ENCODE assay signal across 8 mouse cellular contexts in genomic region chr8:70211726-70212111, GRCm38 (mm10). TPM values are rescaled to one million over a fixed set of nuclear protein-coding genes. Genes with fewer than 3 reads are reported as not detected.
DNase-seq lines count a peak whose midpoint lies in the region; ATAC-seq and TF ChIP-seq lines count a peak whose summit lies in the region.

No protein-coding gene starts in this region.

- peak overlapping the region; percentile 76 for H3K4me3 ChIP-seq in heart, embryonic 13.5 days
- H3K4me3 ChIP-seq in E14TG2a.4 (replicated peaks; ENCODE audit: low read length), result peak overlapping the region; percentile 86
- H3K4me3 ChIP-seq in embryonic facial prominence, embryonic 10.5 days, result peak overlapping the region; percentile 73
- peak overlapping the region; percentile 81 for H3K4me3 ChIP-seq in hindbrain, embryonic 16.5 days (ENCODE audit: low read length)
- peak overlapping the region; percentile 55 for H3K4me3 ChIP-seq in midbrain, embryonic 11.5 days (ENCODE audit: low read depth, low read length)

- H3K27ac ChIP-seq in heart, embryonic 13.5 days (replicated peaks), result peak overlapping the region; percentile 69
- H3K27ac ChIP-seq in embryonic facial prominence, embryonic 10.5 days (replicated peaks), result peak overlapping the region; percentile 76
- H3K27ac ChIP-seq in hindbrain, embryonic 16.5 days (ENCODE audit: low read depth, low read length), result peak overlapping the region; percentile 81
- no peak overlapping the region for H3K27ac ChIP-seq in midbrain, embryonic 11.5 days (ENCODE audit: low read depth, low read length)

- no peak for TF ChIP-seq CTCF in E14TG2a.4 (conservative IDR thresholded peaks at IDR 0.05; ENCODE audit: low read length)

- no peaks in the 10 kb centered on the region for H3K9me3 ChIP-seq in heart, embryonic 13.5 days
- no peaks in the 10 kb centered on the region for H3K9me3 ChIP-seq in E14TG2a.4 (ENCODE audit: low read length)
- no peaks in the 10 kb centered on the region for H3K9me3 ChIP-seq in embryonic facial prominence, embryonic 10.5 days
- H3K9me3 ChIP-seq in hindbrain, embryonic 16.5 days (ENCODE audit: control insufficient read depth, low read length), result no peaks in the 10 kb centered on the region
- no peaks in the 10 kb centered on the region for H3K9me3 ChIP-seq in midbrain, embryonic 11.5 days (ENCODE audit: control insufficient read depth, low read length)

- H3K27me3 ChIP-seq in heart, embryonic 13.5 days (replicated peaks), result no peaks in the 10 kb centered on the region
- H3K27me3 ChIP-seq in E14TG2a.4 (ENCODE audit: insufficient read depth, low read length), result peaks cover 3% of the 10 kb centered on the region
- peaks cover 21% of the 10 kb centered on the region for H3K27me3 ChIP-seq in embryonic facial prominence, embryonic 10.5 days (replicated peaks; ENCODE audit: low read depth, poor library complexity, severe bottlenecking)
- H3K27me3 ChIP-seq in hindbrain, embryonic 16.5 days (replicated peaks; ENCODE audit: control insufficient read depth, insufficient read depth, low read length), result peaks cover 2% of the 10 kb centered on the region; the same call in 1 of the 2 replicates
- H3K27me3 ChIP-seq in midbrain, embryonic 11.5 days (ENCODE audit: control insufficient read depth, insufficient read depth, low read length), result peaks cover 8% of the 10 kb centered on the region

- no peaks in the 10 kb centered on the region for H3K36me3 ChIP-seq in heart, embryonic 13.5 days
- no peaks in the 10 kb centered on the region for H3K36me3 ChIP-seq in E14TG2a.4 (ENCODE audit: insufficient read depth, low read length)
- no peaks in the 10 kb centered on the region for H3K36me3 ChIP-seq in embryonic facial prominence, embryonic 10.5 days (replicated peaks)
- H3K36me3 ChIP-seq in hindbrain, embryonic 16.5 days (ENCODE audit: control insufficient read depth, insufficient read depth, low read length), result no peaks in the 10 kb centered on the region
- H3K36me3 ChIP-seq in midbrain, embryonic 11.5 days (ENCODE audit: control insufficient read depth, insufficient read depth, low read length), result no peaks in the 10 kb centered on the region

- no peak for DNase-seq in heart, adult 9 months (ENCODE audit: low spot score in 2 of 2)
- DNase-seq in embryonic facial prominence, embryonic 10.5 days (ENCODE audit: low spot score), result no peak
- no peak for DNase-seq in midbrain, embryonic 11.5 days (ENCODE audit: low spot score, missing footprints)
- DNase-seq in right cerebral cortex, postnatal 10 days (ENCODE audit: low spot score in 2 of 2), result no peak
- DNase-seq in right cerebral cortex, postnatal 36 days (ENCODE audit: low spot score in 2 of 2), result no peak

- ATAC-seq in heart, embryonic 13.5 days (ENCODE audit: extremely low read depth, insufficient number of reproducible peaks, low FRiP score, low TSS enrichment), result no peak
- ATAC-seq in hindbrain, embryonic 16.5 days, result peak; percentile 10
- ATAC-seq in midbrain, embryonic 11.5 days (ENCODE audit: low FRiP score), result no peak

- peaks cover 32% of the 10 kb centered on the region for H3K4me1 ChIP-seq in heart, embryonic 13.5 days
- peaks cover 40% of the 10 kb centered on the region for H3K4me1 ChIP-seq in E14TG2a.4 (replicated peaks; ENCODE audit: low read depth, low read length)
- H3K4me1 ChIP-seq in embryonic facial prominence, embryonic 10.5 days, result peaks cover 30% of the 10 kb centered on the region
- H3K4me1 ChIP-seq in hindbrain, embryonic 16.5 days (ENCODE audit: control insufficient read depth, insufficient read depth, low read depth, low read length), result peaks cover 15% of the 10 kb centered on the region
- no peaks in the 10 kb centered on the region; the same call in 1 of the 2 replicates for H3K4me1 ChIP-seq in midbrain, embryonic 11.5 days (ENCODE audit: control insufficient read depth, insufficient read depth, low read length)

- peak overlapping the region; percentile 96 for H3K4me2 ChIP-seq in heart, embryonic 13.5 days
- H3K4me2 ChIP-seq in hindbrain, embryonic 16.5 days (ENCODE audit: low read length), result peak overlapping the region; percentile 93
- peak overlapping the region; percentile 97 for H3K4me2 ChIP-seq in midbrain, embryonic 11.5 days

- 3% methylated on average over 31 of the region's 31 CpGs for WGBS in heart, embryonic 13.5 days
- WGBS in embryonic facial prominence, embryonic 10.5 days, result 4% methylated on average over 31 of the region's 31 CpGs
- 2% methylated on average over 31 of the region's 31 CpGs for WGBS in hindbrain, embryonic 16.5 days
- 2% methylated on average over 31 of the region's 31 CpGs for WGBS in midbrain, embryonic 11.5 days

- peak overlapping the region; percentile 86 for H3K9ac ChIP-seq in heart, embryonic 13.5 days
- peak overlapping the region; percentile 78 for H3K9ac ChIP-seq in hindbrain, embryonic 16.5 days (ENCODE audit: low read depth, low read length)
- peak overlapping the region; percentile 59 for H3K9ac ChIP-seq in midbrain, embryonic 11.5 days (ENCODE audit: low read length)

RNA-seq across cellular contexts. Expression of gene Slc25a42, which starts 0.4 kb away (rescaled TPM):
- polyA plus RNA-seq in heart, embryonic 13.5 days (2015; fragmentation: Nextera tagmentation; extraction: Ambion mirVana), result 8.0 and 8.3 TPM in 2 replicates
- polyA plus RNA-seq in embryonic facial prominence, embryonic 10.5 days (2016; fragmentation: Nextera tagmentation; extraction: Ambion mirVana), result 2.6 and 2.9 TPM in 2 replicates
- 9.5 and 10.1 TPM in 2 replicates for polyA plus RNA-seq in hindbrain, embryonic 16.5 days (2015; fragmentation: Nextera tagmentation; extraction: Ambion mirVana)
- 1.6 and 2.1 TPM in 2 replicates for polyA plus RNA-seq in midbrain, embryonic 11.5 days (2014; fragmentation: Nextera tagmentation; extraction: Ambion mirVana)

RNA-seq across cellular contexts. Expression of gene Sugp2, which starts 22.3 kb away (rescaled TPM):
- polyA plus RNA-seq in heart, embryonic 13.5 days (2015; fragmentation: Nextera tagmentation; extraction: Ambion mirVana), result 23.2 and 24.3 TPM in 2 replicates
- 47.0 and 50.8 TPM in 2 replicates for polyA plus RNA-seq in embryonic facial prominence, embryonic 10.5 days (2016; fragmentation: Nextera tagmentation; extraction: Ambion mirVana)
- polyA plus RNA-seq in hindbrain, embryonic 16.5 days (2015; fragmentation: Nextera tagmentation; extraction: Ambion mirVana), result 85.1 and 92.6 TPM in 2 replicates
- polyA plus RNA-seq in midbrain, embryonic 11.5 days (2014; fragmentation: Nextera tagmentation; extraction: Ambion mirVana), result 42.4 and 47.5 TPM in 2 replicates

RNA-seq across cellular contexts. Expression of gene Armc6, which starts 22.5 kb away (rescaled TPM):
- polyA plus RNA-seq in heart, embryonic 13.5 days (2015; fragmentation: Nextera tagmentation; extraction: Ambion mirVana), result 20.6 and 20.7 TPM in 2 replicates
- 30.8 and 31.9 TPM in 2 replicates for polyA plus RNA-seq in embryonic facial prominence, embryonic 10.5 days (2016; fragmentation: Nextera tagmentation; extraction: Ambion mirVana)
- 132 and 134 TPM in 2 replicates for polyA plus RNA-seq in hindbrain, embryonic 16.5 days (2015; fragmentation: Nextera tagmentation; extraction: Ambion mirVana)
- polyA plus RNA-seq in midbrain, embryonic 11.5 days (2014; fragmentation: Nextera tagmentation; extraction: Ambion mirVana), result 27.3 and 31.1 TPM in 2 replicates

RNA-seq across cellular contexts. Expression of gene Tmem161a, which starts 39.6 kb away (rescaled TPM):
- polyA plus RNA-seq in heart, embryonic 13.5 days (2015; fragmentation: Nextera tagmentation; extraction: Ambion mirVana), result 91.8 and 104 TPM in 2 replicates
- polyA plus RNA-seq in embryonic facial prominence, embryonic 10.5 days (2016; fragmentation: Nextera tagmentation; extraction: Ambion mirVana), result 66.1 and 72.1 TPM in 2 replicates
- 54.2 and 57.4 TPM in 2 replicates for polyA plus RNA-seq in hindbrain, embryonic 16.5 days (2015; fragmentation: Nextera tagmentation; extraction: Ambion mirVana)
- polyA plus RNA-seq in midbrain, embryonic 11.5 days (2014; fragmentation: Nextera tagmentation; extraction: Ambion mirVana), result 28.6 and 33.3 TPM in 2 replicates
